Mouse (Mus musculus) neutrophil, adult 59 days (primary cell): ENCODE results near the gene Nckap1. TPM values are rescaled to one million over a fixed set of nuclear protein-coding genes. Genes with fewer than 3 reads are reported as not detected.

ENCODE experiments used
- total RNA-seq, 2 experiments: library from RNA; stranded (reverse); gene quantifications; 1 replicate in 1 of 2; 2 replicates in 1 of 2; pipeline ENCODE4 v1.2.4; 2023

The Nckap1 gene
- total RNA-seq: under 1 TPM; 0.87 to 0.99 TPM

GRCm38 (mm10) chr2:80581043-80581711 is at the start of gene Nckap1:
Gene Nckap1, minus strand, starts transcription at chr2:80581380.

GRCm38 (mm10) chr2:80616854-80617737 is 35.9 kb upstream of the Nckap1 start, which contains the start of the genes Dusp19 and Nup35:
Gene Dusp19, plus strand, starts transcription at chr2:80617045.
Gene Nup35, plus strand, starts transcription at chr2:80617236.

Other genes starting within 250 kb of the Nckap1 start
- gene Frzb, start 133.8 kb downstream of the Nckap1 start, total RNA-seq: not detected
- gene Dusp19, start 35.7 kb upstream of the Nckap1 start, total RNA-seq: 1 to 10 TPM; 1.5 to 1.6 TPM
- 10 to 100 TPM in 1 of 2 experiments, 1 to 10 TPM in 1; 6.9 to 10.3 TPM for gene Nup35, start 35.9 kb upstream of the Nckap1 start, total RNA-seq